Mouse (Mus musculus) subcutaneous adipose tissue, adult 2 months (tissue): ENCODE measurements around the gene Vwa5b2. TPM values are rescaled to one million over a fixed set of nuclear protein-coding genes. Genes with fewer than 3 reads are reported as not detected.

Source experiments
- polyA plus RNA-seq: library from polyadenylated mRNA; depleted of rRNA; stranded (reverse); fragments of >200 nt; gene quantifications from 2 replicates; pipeline ENCODE4 v1.2.3, GENCODE M21; 2012; ENCODE audit warnings: low replicate concordance; rRNA removed

The Vwa5b2 gene
- 0.03 and 1.3 TPM in 2 replicates for polyA plus RNA-seq

GRCm38 (mm10) chr16:20589366-20589938 lies at the start of gene Vwa5b2:
Gene Vwa5b2 (plus strand): TSS chr16:20589471.

GRCm38 (mm10) chr16:20548096-20548948 lies 40.9 kb upstream of the Vwa5b2 start, which contains the start of gene Abcf3:
Gene Abcf3 (plus strand): TSS chr16:20548577.

GRCm38 (mm10) chr16:20611357-20612227 lies 22.3 kb downstream of the Vwa5b2 start, which contains the start of the genes Eef1akmt4, Gm49333 and Alg3:
Gene Eef1akmt4 (plus strand): TSS chr16:20611593.
Gene Gm49333 (plus strand): TSS chr16:20611610.
Gene Alg3 (minus strand): TSS chr16:20611735.

DNA sequence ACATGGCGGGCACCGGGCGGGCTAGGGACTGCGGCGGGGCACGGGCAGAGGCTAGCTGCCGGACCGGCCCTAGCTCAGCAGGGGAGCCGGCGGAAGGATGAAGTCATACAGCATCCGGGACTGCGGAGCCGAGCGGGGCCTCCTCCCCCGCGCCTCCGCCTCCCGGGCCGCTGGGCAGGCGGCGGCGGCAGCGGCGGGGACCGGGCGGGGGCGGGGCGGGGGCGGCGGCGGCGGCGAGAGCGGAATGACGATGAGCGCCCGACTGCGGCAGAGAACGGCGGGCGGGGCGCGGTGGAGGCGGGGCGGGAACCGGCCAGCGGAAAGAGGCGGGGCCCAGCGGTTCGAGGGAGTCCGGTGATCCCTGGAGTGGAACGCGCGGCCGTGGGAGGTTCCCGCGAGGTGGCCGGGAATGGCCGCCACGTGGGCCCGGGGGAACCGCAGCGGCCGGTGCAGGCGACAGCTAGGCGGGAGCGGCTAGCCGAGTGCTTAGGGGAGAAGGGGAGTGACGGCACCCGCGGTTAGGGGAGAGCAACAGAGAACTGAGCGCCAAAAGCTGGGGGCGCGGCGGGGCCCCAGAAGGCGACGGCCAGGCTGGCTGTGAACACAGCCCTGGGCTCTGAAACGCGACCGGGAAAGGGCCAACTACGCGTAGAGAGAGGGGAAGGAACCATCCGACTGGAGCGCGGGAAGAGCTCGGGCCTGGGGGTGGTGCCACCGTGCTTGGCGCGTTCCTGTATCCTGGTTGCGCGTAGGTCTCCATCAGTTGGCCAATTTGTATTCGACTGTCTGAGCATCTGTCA lies 32.1 kb downstream of the Vwa5b2 start, which contains the start of gene Camk2n2:
Camk2n2 (minus strand) TSS at position 97 of the 800 bp plus-strand sequence.

GRCm38 (mm10) chr16:20629731-20630634 lies 40.7 kb downstream of the Vwa5b2 start, which contains the start of gene Ece2:
Gene Ece2 (plus strand): TSS chr16:20629828.

DNA sequence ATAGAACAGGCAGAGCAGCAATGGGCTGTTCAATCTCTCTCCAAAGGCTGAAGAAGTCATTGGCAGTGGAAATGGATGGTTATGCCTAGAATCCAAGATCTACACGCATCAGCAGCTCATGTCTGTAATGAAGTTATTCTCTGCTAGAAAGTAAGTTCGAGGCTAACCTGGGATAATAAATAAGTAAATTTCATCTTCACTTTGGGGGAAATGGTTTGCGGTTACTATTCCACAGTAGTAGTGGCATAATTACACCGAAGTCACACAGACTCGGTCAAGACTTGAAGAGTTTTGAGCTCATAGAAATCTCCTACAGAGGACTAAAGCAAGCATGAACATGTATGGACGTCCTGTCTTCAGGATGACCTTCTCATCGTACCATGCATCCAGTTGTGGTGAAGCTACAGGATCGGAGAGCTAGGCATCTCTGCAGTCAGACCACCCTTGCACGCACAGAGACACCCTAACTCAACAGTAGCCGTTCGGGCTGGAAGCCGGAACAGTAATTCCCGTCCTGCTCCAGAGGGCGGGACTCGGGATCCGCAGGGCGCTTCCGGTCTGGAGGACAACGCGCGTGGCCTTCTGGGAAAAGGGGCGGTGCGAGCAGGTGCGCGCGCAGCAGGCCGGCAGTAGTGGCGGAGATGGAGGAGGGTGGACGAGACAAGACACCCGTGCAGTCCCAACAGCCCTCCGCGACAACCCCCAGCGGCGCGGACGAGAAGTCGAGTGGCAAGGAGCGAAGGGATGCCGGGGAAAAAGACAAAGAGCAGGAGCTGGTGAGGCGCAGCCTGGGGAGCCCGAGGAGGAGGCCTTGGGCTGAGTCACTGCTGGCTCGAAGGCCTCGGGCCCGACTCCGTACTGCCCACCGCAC lies 62.0 kb downstream of the Vwa5b2 start, which contains the start of gene Psmd2:
Psmd2 (plus strand) TSS at position 577 of the 871 bp plus-strand sequence.

Other genes with a start within 250 kb of the Vwa5b2 start
- gene Abcc5, start 163.1 kb upstream of the Vwa5b2 start, polyA plus RNA-seq: 158 and 202 TPM in 2 replicates
- 33.5 and 37.2 TPM in 2 replicates for gene Eif2b5, start 90.7 kb upstream of the Vwa5b2 start, polyA plus RNA-seq
- 18.9 and 58.4 TPM in 2 replicates for gene Dvl3, start 72.5 kb upstream of the Vwa5b2 start, polyA plus RNA-seq
- 366 and 507 TPM in 2 replicates for gene Ap2m1, start 54.0 kb upstream of the Vwa5b2 start, polyA plus RNA-seq
- 43.3 and 60.9 TPM in 2 replicates for gene Abcf3, start 40.9 kb upstream of the Vwa5b2 start, polyA plus RNA-seq
- gene Eef1akmt4, start 22.1 kb downstream of the Vwa5b2 start, polyA plus RNA-seq: 16.2 and 24.2 TPM in 2 replicates
- not detected in 2 replicates for gene Gm49333, start 22.1 kb downstream of the Vwa5b2 start, polyA plus RNA-seq
- gene Alg3, start 22.3 kb downstream of the Vwa5b2 start, polyA plus RNA-seq: 23.0 and 32.9 TPM in 2 replicates
- gene Camk2n2, start 31.8 kb downstream of the Vwa5b2 start, polyA plus RNA-seq: 6.2 and 7.9 TPM in 2 replicates
- gene Ece2, start 40.4 kb downstream of the Vwa5b2 start, polyA plus RNA-seq: 0.69 and 17.0 TPM in 2 replicates
- gene Psmd2, start 62.2 kb downstream of the Vwa5b2 start, polyA plus RNA-seq: 122 and 129 TPM in 2 replicates
- gene Eif4g1, start 78.8 kb downstream of the Vwa5b2 start, polyA plus RNA-seq: 409 and 459 TPM in 2 replicates
- gene Fam131a, start 103.8 kb downstream of the Vwa5b2 start, polyA plus RNA-seq: 7.6 and 18.4 TPM in 2 replicates
- 14.3 and 27.0 TPM in 2 replicates for gene Polr2h, start 128.2 kb downstream of the Vwa5b2 start, polyA plus RNA-seq
- gene Clcn2, start 128.3 kb downstream of the Vwa5b2 start, polyA plus RNA-seq: 11.8 and 49.4 TPM in 2 replicates
- 13.6 and 27.1 TPM in 2 replicates for gene Chrd, start 143.7 kb downstream of the Vwa5b2 start, polyA plus RNA-seq
- 4.2 and 5.3 TPM in 2 replicates for gene Thpo, start 145.0 kb downstream of the Vwa5b2 start, polyA plus RNA-seq